Mouse (Mus musculus): ENCODE measurements at regions not wholly inside any gene's neighbourhood (a gene's known extent, or its start where the extent isn't known, plus 50 kb on each side); places are given as distances from the start of the nearest gene placed in this dataset.
A peak's percentile ranks its signal among the peaks of the same experiment; 100 is the strongest.
"Not testable (repeated sequence)": the region's sequence is repeated elsewhere in the genome, so short reads cannot be mapped to it uniquely, and the experiment has no call there.

DNA sequence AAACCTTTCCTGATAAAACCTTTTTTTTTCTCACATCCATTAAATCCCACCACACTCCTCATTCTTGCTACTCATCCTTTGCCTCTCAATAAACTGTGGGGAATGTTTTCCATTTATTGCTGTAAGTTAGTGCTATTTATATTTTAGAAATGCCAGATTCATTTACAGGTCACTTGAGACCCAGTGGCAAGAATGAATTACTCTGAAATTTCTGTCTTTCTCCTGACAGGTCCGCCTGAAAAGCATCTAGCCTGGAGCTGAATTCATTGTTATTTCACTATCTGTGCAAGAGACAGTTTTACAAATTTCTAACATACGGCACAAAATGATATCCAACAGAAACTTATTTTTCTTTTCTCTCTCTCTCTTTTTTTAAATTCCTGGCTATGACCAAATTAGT lies 570.6 kb upstream of the Akr1e1 start:
- no peak overlapping the region for H3K4me3 ChIP-seq (ENCODE audit: low read depth, low read length)
- H3K27me3 ChIP-seq (ENCODE audit: control insufficient read depth, insufficient read depth, low read depth, low read length): no peaks in the 10 kb centered on the region
- H3K4me2 ChIP-seq (ENCODE audit: low read length): no peak overlapping the region
- 0 out of 2 replicates have a peak, but pooled peaks cover 2% of the 10 kb centered on the region for H3K4me1 ChIP-seq (ENCODE audit: control insufficient read depth, insufficient read depth, low read length)
- H3K36me3 ChIP-seq (ENCODE audit: control insufficient read depth, insufficient read depth, low read length): no peaks in the 10 kb centered on the region
- no peaks in the 10 kb centered on the region for H3K9me3 ChIP-seq (replicated peaks; ENCODE audit: control insufficient read depth, low read length, poor library complexity, severe bottlenecking)
- H3K27ac ChIP-seq (ENCODE audit: low read length): peak overlapping the region; percentile 59; the same call in 1 of the 2 replicates
- 50% methylated on average over 2 of the region's 2 CpGs for WGBS
- ATAC-seq: peak; percentile 80
- no peak overlapping the region for H3K9ac ChIP-seq (ENCODE audit: low read depth, low read length)

DNA sequence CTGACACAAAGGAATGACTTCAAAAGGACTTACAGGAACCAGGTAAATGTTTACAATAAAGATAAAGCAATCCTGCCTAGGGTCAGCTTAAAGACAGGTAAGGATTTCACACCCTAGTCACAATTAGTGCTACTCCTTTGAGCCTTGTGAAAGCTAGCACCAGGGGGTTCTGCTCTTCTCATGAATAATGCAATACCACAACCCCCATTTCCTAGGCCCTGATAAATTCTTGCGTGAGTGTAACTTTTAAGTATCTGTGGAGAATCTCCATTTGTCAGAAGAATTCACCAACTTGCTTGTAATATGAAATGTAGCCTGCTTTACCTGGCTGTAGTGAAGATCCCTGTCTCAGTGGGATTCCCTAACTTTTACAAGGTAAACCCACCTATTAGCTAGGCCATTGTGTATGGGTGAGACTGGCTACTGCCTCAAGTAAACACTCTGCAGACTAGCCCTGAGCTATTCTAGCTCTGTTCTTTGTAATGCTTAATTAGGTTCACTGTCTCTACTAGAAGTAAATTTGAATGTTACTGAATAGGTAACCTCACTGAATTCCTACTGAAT lies 576.3 kb upstream of the Akr1e1 start:
- not testable (repeated sequence) for H3K9ac ChIP-seq (ENCODE audit: low read depth, low read length); H3K4me1 ChIP-seq (ENCODE audit: control insufficient read depth, insufficient read depth, low read length); H3K36me3 ChIP-seq (ENCODE audit: control insufficient read depth, insufficient read depth, low read length); ATAC-seq; H3K9me3 ChIP-seq (replicated peaks; ENCODE audit: control insufficient read depth, low read length, poor library complexity, severe bottlenecking); H3K4me2 ChIP-seq (ENCODE audit: low read length); H3K27me3 ChIP-seq (ENCODE audit: control insufficient read depth, insufficient read depth, low read depth, low read length); H3K27ac ChIP-seq (ENCODE audit: low read length); H3K4me3 ChIP-seq (ENCODE audit: low read depth, low read length)
- WGBS: 19% methylated on average over 1 of the region's 1 CpGs

DNA sequence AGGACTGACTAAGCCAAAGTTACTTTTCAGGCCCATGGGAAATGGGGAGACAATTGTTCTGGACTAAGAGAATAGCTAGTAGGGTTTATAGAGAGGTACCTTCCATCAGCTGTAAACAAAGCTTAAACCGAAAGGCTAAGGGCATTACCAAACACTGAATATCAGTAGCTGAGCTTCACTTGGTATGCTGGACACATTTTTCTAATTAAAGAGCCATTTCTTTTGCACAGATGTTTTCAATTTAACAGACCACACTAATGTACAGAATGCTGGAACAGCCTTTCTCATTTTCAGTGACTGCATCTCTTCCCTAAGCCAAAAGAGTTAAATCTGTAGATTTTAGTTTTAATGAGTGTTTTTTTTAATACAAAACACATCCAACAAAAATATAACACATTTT lies 593.8 kb upstream of the Akr1e1 start:
- Histone ChIP-seq H3K4me3 (ENCODE audit: low read depth, low read length) (no peak overlapping the region), H3K27ac (ENCODE audit: low read length) (no peak overlapping the region), H3K4me2 (ENCODE audit: low read length) (no peak overlapping the region), H3K36me3 (ENCODE audit: control insufficient read depth, insufficient read depth, low read length) (no peaks in the 10 kb centered on the region), H3K27me3 (ENCODE audit: control insufficient read depth, insufficient read depth, low read depth, low read length) (no peaks in the 10 kb centered on the region), H3K9ac (ENCODE audit: low read depth, low read length) (no peak overlapping the region), H3K4me1 (ENCODE audit: control insufficient read depth, insufficient read depth, low read length) (no peaks in the 10 kb centered on the region), H3K9me3 (replicated peaks; ENCODE audit: control insufficient read depth, low read length, poor library complexity, severe bottlenecking) (no peaks in the 10 kb centered on the region)
- WGBS: 83% methylated on average over 1 of the region's 1 CpGs
- no peak for ATAC-seq

DNA sequence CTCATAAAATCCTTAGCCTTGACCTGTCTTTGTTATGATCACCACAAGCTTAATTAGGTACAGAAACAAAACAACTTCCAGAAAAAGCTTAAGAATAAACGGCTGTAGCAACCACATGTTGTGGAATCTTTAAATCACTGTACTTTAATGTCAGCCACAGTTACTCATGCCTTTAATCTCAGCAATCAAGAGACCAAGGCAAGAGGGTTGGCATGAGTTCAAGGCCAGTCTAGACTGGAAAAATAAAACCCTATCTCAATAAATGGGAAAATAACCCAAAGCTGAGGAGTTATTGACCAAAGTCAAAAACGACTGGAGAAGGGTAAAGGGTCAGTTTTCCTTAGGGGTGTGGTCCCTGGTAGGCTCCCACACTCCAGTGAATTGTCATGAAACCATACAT lies 595.2 kb upstream of the Akr1e1 start:
- no peak for ATAC-seq
- no peaks in the 10 kb centered on the region for H3K27me3 ChIP-seq (ENCODE audit: control insufficient read depth, insufficient read depth, low read depth, low read length)
- H3K4me2 ChIP-seq (ENCODE audit: low read length): no peak overlapping the region
- 65% methylated on average over 2 of the region's 2 CpGs for WGBS
- no peaks in the 10 kb centered on the region for H3K4me1 ChIP-seq (ENCODE audit: control insufficient read depth, insufficient read depth, low read length)
- H3K9ac ChIP-seq (ENCODE audit: low read depth, low read length): no peak overlapping the region
- H3K27ac ChIP-seq (ENCODE audit: low read length): no peak overlapping the region
- no peak overlapping the region for H3K4me3 ChIP-seq (ENCODE audit: low read depth, low read length)
- H3K9me3 ChIP-seq (replicated peaks; ENCODE audit: control insufficient read depth, low read length, poor library complexity, severe bottlenecking): no peaks in the 10 kb centered on the region
- no peaks in the 10 kb centered on the region for H3K36me3 ChIP-seq (ENCODE audit: control insufficient read depth, insufficient read depth, low read length)

DNA sequence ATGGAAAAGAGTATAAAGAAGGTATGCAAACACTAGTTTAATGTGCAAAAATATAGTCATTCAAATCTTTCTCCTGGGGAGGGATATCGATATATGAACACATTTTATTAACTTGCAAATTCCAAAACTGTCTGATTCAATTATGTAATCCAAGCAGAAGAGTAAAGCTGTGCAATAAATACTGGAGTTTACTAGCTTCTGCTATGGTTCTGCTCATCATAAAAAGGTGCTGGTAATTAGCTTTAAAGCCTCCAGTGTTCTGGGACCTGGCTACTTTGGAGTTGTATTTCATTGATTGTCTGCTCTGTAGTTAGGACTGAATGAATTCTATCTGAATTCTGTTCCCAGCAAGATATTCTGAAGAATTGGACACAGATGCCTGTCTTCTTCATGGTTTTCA lies 602.7 kb upstream of the Akr1e1 start:
- Histone ChIP-seq H3K9ac (ENCODE audit: low read depth, low read length) (no peak overlapping the region), H3K4me2 (ENCODE audit: low read length) (no peak overlapping the region), H3K4me1 (ENCODE audit: control insufficient read depth, insufficient read depth, low read length) (no peaks in the 10 kb centered on the region), H3K27me3 (ENCODE audit: control insufficient read depth, insufficient read depth, low read depth, low read length) (no peaks in the 10 kb centered on the region), H3K36me3 (ENCODE audit: control insufficient read depth, insufficient read depth, low read length) (no peaks in the 10 kb centered on the region), H3K4me3 (ENCODE audit: low read depth, low read length) (no peak overlapping the region), H3K27ac (ENCODE audit: low read length) (no peak overlapping the region), H3K9me3 (replicated peaks; ENCODE audit: control insufficient read depth, low read length, poor library complexity, severe bottlenecking) (no peaks in the 10 kb centered on the region)
- 81% methylated on average over 1 of the region's 1 CpGs for WGBS
- no peak for ATAC-seq

DNA sequence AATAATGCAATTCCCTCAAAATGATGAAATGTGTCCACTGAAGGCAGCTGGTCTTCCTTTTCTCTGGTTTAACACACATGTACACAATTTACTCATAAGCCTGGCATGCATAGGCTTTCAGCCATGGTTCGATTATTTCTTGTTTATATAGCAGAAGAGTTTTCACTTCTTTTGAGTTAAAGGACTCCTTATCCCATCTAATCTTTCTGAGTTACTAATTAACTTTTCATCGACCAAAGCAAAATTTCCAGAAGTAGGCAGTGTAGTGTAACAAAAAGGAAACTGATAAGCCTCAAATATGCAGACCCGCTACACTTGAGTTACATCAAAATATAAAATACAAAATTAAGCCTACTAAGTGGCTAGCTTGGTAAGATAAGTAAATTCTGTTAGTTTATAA lies 620.5 kb upstream of the Akr1e1 start:
- no peaks in the 10 kb centered on the region for H3K9me3 ChIP-seq (replicated peaks; ENCODE audit: control insufficient read depth, low read length, poor library complexity, severe bottlenecking)
- WGBS: 83% methylated on average over 3 of the region's 3 CpGs
- no peaks in the 10 kb centered on the region for H3K4me1 ChIP-seq (ENCODE audit: control insufficient read depth, insufficient read depth, low read length)
- no peak overlapping the region for H3K4me3 ChIP-seq (ENCODE audit: low read depth, low read length)
- H3K4me2 ChIP-seq (ENCODE audit: low read length): no peak overlapping the region
- no peaks in the 10 kb centered on the region for H3K27me3 ChIP-seq (ENCODE audit: control insufficient read depth, insufficient read depth, low read depth, low read length)
- no peak overlapping the region for H3K27ac ChIP-seq (ENCODE audit: low read length)
- no peaks in the 10 kb centered on the region for H3K36me3 ChIP-seq (ENCODE audit: control insufficient read depth, insufficient read depth, low read length)
- no peak for ATAC-seq
- H3K9ac ChIP-seq (ENCODE audit: low read depth, low read length): no peak overlapping the region

DNA sequence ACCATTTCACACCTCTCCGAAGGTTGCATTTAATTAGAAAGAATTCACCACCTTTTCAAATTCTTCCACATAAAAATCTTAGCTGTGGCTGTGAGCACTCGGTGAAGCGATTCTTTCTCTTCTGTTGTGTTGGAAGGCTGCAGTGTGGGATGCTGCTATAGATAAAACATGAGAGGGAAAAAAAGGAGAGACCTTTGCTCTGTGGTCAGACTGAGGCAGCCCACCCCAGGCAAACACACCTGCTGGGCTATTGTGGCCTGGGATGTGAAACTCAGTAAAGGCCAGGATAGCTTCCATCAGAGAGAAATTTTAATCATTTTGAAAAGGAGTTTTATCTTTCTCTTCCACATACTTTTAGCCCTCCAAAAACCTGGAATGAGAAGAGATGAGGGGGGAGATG lies 625.3 kb upstream of the Akr1e1 start:
- 67% methylated on average over 3 of the region's 3 CpGs for WGBS
- H3K27ac ChIP-seq (ENCODE audit: low read length): no peak overlapping the region
- H3K4me3 ChIP-seq (ENCODE audit: low read depth, low read length): no peak overlapping the region
- no peaks in the 10 kb centered on the region for H3K9me3 ChIP-seq (replicated peaks; ENCODE audit: control insufficient read depth, low read length, poor library complexity, severe bottlenecking)
- no peaks in the 10 kb centered on the region for H3K27me3 ChIP-seq (ENCODE audit: control insufficient read depth, insufficient read depth, low read depth, low read length)
- H3K9ac ChIP-seq (ENCODE audit: low read depth, low read length): no peak overlapping the region
- no peaks in the 10 kb centered on the region for H3K36me3 ChIP-seq (ENCODE audit: control insufficient read depth, insufficient read depth, low read length)
- H3K4me1 ChIP-seq (ENCODE audit: control insufficient read depth, insufficient read depth, low read length): no peaks in the 10 kb centered on the region
- ATAC-seq: peak; percentile 70; the same call in 1 of the 2 replicates
- no peak overlapping the region for H3K4me2 ChIP-seq (ENCODE audit: low read length)

DNA sequence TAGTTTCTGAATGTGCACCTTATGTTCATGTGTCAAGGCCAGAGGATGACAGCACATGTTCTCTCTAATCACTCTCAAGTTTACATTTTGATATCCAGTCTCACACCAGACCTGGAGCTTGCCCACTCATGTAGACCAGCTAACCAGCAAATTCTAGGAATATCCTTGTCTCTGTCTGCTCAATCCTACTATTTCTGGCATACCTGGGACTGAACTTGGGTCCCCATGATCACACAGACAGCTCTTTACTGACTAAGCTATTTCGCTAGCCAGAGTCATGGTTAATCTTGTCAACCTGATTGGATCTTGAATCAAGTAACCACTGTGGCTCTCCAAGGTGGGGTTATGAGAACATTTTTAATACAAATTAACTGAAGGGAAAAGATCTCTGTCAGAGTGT lies 625.9 kb upstream of the Klf6 start:
- no peaks in the 10 kb centered on the region for H3K36me3 ChIP-seq (ENCODE audit: control insufficient read depth, insufficient read depth, low read length)
- H3K27me3 ChIP-seq (ENCODE audit: control insufficient read depth, insufficient read depth, low read depth, low read length): no peaks in the 10 kb centered on the region
- no peaks in the 10 kb centered on the region for H3K4me1 ChIP-seq (ENCODE audit: control insufficient read depth, insufficient read depth, low read length)
- H3K9ac ChIP-seq (ENCODE audit: low read depth, low read length): no peak overlapping the region
- no peak overlapping the region for H3K4me2 ChIP-seq (ENCODE audit: low read length)
- H3K4me3 ChIP-seq (ENCODE audit: low read depth, low read length): no peak overlapping the region
- 95% methylated on average over 1 of the region's 1 CpGs for WGBS
- no peak for ATAC-seq
- no peaks in the 10 kb centered on the region for H3K9me3 ChIP-seq (replicated peaks; ENCODE audit: control insufficient read depth, low read length, poor library complexity, severe bottlenecking)
- H3K27ac ChIP-seq (ENCODE audit: low read length): peak overlapping the region; percentile 8; the same call in 1 of the 2 replicates

DNA sequence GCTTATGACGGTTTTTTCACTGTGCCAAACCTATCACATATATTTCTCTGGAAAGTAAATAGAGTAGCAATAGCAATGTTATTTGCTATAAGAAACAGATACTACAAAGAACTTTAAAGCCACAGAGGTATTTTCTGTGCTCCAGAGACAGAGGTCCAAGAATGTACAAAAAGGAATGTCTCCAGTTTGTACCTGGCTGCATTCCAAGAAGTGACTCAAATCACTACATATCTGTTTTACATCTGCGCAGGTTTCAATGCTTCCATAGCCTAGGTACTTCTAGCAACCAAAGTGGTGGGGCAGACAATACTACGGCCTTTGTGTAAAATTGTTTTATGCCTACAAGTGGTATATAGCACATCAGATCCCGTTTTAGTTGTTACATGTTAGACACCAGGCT lies 620.7 kb upstream of the Klf6 start:
- Histone ChIP-seq H3K27me3 (ENCODE audit: control insufficient read depth, insufficient read depth, low read depth, low read length) (no peaks in the 10 kb centered on the region), H3K9me3 (replicated peaks; ENCODE audit: control insufficient read depth, low read length, poor library complexity, severe bottlenecking) (no peaks in the 10 kb centered on the region), H3K4me3 (ENCODE audit: low read depth, low read length) (no peak overlapping the region), H3K36me3 (ENCODE audit: control insufficient read depth, insufficient read depth, low read length) (no peaks in the 10 kb centered on the region), H3K9ac (ENCODE audit: low read depth, low read length) (no peak overlapping the region), H3K4me1 (ENCODE audit: control insufficient read depth, insufficient read depth, low read length) (no peaks in the 10 kb centered on the region), H3K4me2 (ENCODE audit: low read length) (no peak overlapping the region), H3K27ac (ENCODE audit: low read length) (no peak overlapping the region)
- ATAC-seq: no peak
- WGBS: 84% methylated on average over 4 of the region's 4 CpGs

Measured in midbrain, embryonic 16.5 days (tissue).